Mouse (Mus musculus): ENCODE data around the gene Eef1a1. TPM values are rescaled to one million over a fixed set of nuclear protein-coding genes. Genes with fewer than 3 reads are reported as not detected.
"Not testable (repeated sequence)": the region's sequence is repeated elsewhere in the genome, so short reads cannot be mapped to it uniquely, and the experiment has no call there.

Eef1a1 gene
- polyA plus RNA-seq, 1 experiment from 2014 or later = 4,271 TPM

DNA sequence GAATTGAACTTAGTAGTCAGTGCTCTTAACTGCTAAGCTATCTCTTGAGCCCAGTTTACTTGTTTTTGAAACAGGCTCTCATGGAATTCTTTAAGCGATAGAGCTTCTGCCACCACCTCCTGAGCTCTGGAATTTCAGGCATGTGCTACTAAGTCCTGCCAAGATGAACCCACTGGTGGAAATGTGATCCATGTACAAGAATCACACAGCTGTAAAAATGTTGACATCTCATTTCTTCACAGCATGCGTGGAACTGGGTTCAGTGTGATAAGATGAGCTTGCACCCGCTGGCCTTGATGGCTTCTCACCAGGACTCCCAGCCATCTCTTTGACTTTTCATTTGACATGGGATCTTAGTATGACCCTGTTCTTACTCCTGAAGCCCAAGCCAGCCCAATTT is 11.4 kb upstream of the Eef1a1 start:
- Histone ChIP-seq H3K4me2 (ENCODE audit: low read depth, low read length) (no peak overlapping the region), H3K27ac (ENCODE audit: low read length) (no peak overlapping the region), H3K36me3 (ENCODE audit: control insufficient read depth, insufficient read depth, low read length) (no peaks in the 10 kb centered on the region), H3K9ac (ENCODE audit: low read depth, low read length) (no peak overlapping the region), H3K4me3 (ENCODE audit: low read length) (no peak overlapping the region), H3K9me3 (ENCODE audit: control insufficient read depth, low read length) (no peaks in the 10 kb centered on the region), H3K27me3 (replicated peaks; ENCODE audit: control insufficient read depth, insufficient read depth, low read length) (no peaks in the 10 kb centered on the region), H3K4me1 (ENCODE audit: control insufficient read depth, insufficient read depth, low read length) (peaks cover 8% of the 10 kb centered on the region)
- WGBS = 66% methylated on average over 3 of the region's 3 CpGs
- no peak for ATAC-seq

DNA sequence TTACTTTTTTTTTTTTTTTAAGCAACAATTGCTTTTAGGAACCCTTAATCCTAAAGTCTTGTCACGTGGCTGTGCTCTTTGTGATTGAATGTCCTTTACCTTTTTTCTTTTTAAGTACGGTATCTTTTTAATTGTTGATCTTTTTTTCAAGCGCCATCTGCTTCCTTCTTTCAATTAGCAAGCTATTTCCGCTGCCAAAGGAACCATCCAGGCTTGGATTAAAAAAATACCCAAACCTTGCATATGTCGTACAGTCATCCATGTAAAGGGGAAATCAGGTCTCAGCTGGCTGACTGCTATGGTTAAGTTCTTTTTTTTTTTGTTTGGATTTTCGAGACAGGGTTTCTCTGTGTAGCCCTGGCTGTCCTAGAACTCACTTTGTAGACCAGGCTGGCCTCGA is 4.2 kb upstream of the Eef1a1 start:
- Histone ChIP-seq H3K4me2 (ENCODE audit: low read depth, low read length) (no peak overlapping the region), H3K4me3 (ENCODE audit: low read length) (no peak overlapping the region), H3K4me1 (ENCODE audit: control insufficient read depth, insufficient read depth, low read length) (peaks cover 3% of the 10 kb centered on the region; the same call in 1 of the 2 replicates), H3K27me3 (replicated peaks; ENCODE audit: control insufficient read depth, insufficient read depth, low read length) (no peaks in the 10 kb centered on the region), H3K36me3 (ENCODE audit: control insufficient read depth, insufficient read depth, low read length) (no peaks in the 10 kb centered on the region), H3K27ac (ENCODE audit: low read length) (peak overlapping the region; percentile 91; the same call in 1 of the 2 replicates), H3K9me3 (ENCODE audit: control insufficient read depth, low read length) (no peaks in the 10 kb centered on the region), H3K9ac (ENCODE audit: low read depth, low read length) (no peak overlapping the region)
- WGBS = 90% methylated on average over 7 of the region's 7 CpGs
- ATAC-seq = no peak

DNA sequence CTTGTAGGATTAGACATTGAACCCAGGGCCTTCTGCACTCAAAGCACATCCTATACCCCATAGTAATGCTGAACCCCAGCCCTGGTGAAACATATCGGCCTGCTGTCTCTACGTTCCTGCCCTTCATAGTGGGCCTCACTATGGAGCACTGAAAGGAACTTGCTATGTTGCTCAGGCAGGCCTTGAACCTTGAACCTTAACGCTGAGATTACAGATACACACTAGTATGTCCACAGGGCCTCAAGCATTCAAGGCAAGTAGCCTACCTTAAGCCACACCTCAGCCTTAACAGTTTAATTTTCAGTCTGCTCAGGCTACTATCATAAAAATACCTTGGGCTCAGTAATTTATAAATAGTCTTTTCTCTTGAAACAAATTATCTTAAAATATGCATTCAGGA is 3.3 kb upstream of the Eef1a1 start:
- Histone ChIP-seq H3K4me1 (ENCODE audit: control insufficient read depth, insufficient read depth, low read length) (peaks cover 3% of the 10 kb centered on the region; the same call in 1 of the 2 replicates), H3K9me3 (ENCODE audit: control insufficient read depth, low read length) (no peaks in the 10 kb centered on the region), H3K27ac (ENCODE audit: low read length) (peak overlapping the region; percentile 91), H3K4me3 (ENCODE audit: low read length) (no peak overlapping the region), H3K4me2 (ENCODE audit: low read depth, low read length) (no peak overlapping the region), H3K36me3 (ENCODE audit: control insufficient read depth, insufficient read depth, low read length) (no peaks in the 10 kb centered on the region), H3K9ac (ENCODE audit: low read depth, low read length) (no peak overlapping the region), H3K27me3 (replicated peaks; ENCODE audit: control insufficient read depth, insufficient read depth, low read length) (no peaks in the 10 kb centered on the region)
- ATAC-seq = peak; percentile 92
- 58% methylated on average over 3 of the region's 3 CpGs for WGBS

DNA sequence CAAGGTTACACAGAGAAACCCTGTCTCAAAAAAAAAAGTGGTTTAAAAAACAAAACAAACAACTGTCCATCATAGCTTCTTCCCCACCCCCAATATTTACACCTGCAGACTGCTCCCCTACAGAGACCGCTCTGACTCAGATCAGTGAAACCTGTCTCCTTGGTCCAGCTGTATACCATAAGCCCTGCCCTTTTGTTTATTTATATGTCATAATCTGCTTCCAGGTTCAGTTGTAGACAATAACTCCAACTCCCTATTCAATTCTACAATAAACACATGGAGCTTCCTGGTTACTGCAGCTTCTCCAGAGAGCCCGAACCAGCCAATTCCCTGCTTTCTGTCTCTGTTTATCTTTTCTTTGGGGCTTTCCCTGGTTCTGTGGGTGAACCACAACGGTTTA is 2.2 kb upstream of the Eef1a1 start:
- Histone ChIP-seq H3K4me1 (ENCODE audit: control insufficient read depth, insufficient read depth, low read length) (peaks cover 3% of the 10 kb centered on the region; the same call in 1 of the 2 replicates), H3K27ac (ENCODE audit: low read length) (peak overlapping the region; percentile 17), H3K27me3 (replicated peaks; ENCODE audit: control insufficient read depth, insufficient read depth, low read length) (no peaks in the 10 kb centered on the region), H3K9ac (ENCODE audit: low read depth, low read length) (no peak overlapping the region), H3K4me3 (ENCODE audit: low read length) (no peak overlapping the region), H3K4me2 (ENCODE audit: low read depth, low read length) (no peak overlapping the region), H3K9me3 (ENCODE audit: control insufficient read depth, low read length) (no peaks in the 10 kb centered on the region), H3K36me3 (ENCODE audit: control insufficient read depth, insufficient read depth, low read length) (no peaks in the 10 kb centered on the region)
- 55% methylated on average over 3 of the region's 3 CpGs for WGBS
- ATAC-seq = no peak

DNA sequence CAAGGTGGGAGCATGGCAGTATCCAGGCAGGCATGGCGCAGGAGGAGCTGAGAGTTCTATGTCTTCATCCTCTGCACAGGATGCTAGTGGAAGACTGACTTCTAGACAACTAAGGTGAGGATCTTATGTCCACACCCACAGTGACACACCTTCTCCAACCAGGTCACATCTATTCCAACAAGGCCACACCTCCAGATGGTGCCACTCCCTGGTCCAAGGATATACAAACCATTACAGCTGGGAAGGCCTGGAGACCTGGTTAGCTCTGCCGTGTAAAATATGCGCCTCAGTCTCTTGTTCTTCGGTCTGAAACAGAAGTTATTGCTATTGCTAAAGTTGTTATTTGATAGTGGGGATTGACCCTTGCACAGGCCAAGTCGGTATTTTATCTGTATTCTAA is 930 bp downstream of the Eef1a1 start:
- not testable (repeated sequence) for H3K9me3 ChIP-seq (ENCODE audit: control insufficient read depth, low read length); H3K9ac ChIP-seq (ENCODE audit: low read depth, low read length); H3K4me3 ChIP-seq (ENCODE audit: low read length); H3K27ac ChIP-seq (ENCODE audit: low read length); ATAC-seq; H3K4me2 ChIP-seq (ENCODE audit: low read depth, low read length); H3K4me1 ChIP-seq (ENCODE audit: control insufficient read depth, insufficient read depth, low read length); H3K36me3 ChIP-seq (ENCODE audit: control insufficient read depth, insufficient read depth, low read length); H3K27me3 ChIP-seq (replicated peaks; ENCODE audit: control insufficient read depth, insufficient read depth, low read length)
- 85% methylated on average over 5 of the region's 5 CpGs for WGBS

DNA sequence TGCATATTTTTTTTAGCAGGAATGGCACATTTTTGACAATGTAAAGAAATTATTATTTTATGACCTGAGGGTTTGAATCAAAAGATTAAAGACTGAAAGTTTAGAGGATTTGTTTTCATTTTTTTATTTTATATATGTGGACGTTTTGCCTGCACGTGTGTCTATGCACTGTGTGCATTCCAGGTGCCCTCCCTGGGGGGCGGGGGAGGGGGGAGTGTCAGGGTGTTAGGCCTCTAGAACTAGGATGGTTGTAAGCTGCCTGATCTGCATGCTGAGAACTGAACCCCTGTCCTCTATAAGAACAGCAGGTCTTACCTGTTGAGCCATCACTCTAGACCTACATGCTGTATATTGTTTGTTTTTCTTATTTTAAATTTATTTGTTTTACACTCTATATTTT is 4.3 kb downstream of the Eef1a1 start:
- no peaks in the 10 kb centered on the region for H3K9me3 ChIP-seq (ENCODE audit: control insufficient read depth, low read length)
- H3K9ac ChIP-seq (ENCODE audit: low read depth, low read length) = no peak overlapping the region
- H3K4me3 ChIP-seq (ENCODE audit: low read length) = no peak overlapping the region
- H3K4me1 ChIP-seq (ENCODE audit: control insufficient read depth, insufficient read depth, low read length) = peaks cover 6% of the 10 kb centered on the region
- no peak for ATAC-seq
- WGBS = 80% methylated on average over 3 of the region's 3 CpGs
- H3K27ac ChIP-seq (ENCODE audit: low read length) = no peak overlapping the region
- H3K27me3 ChIP-seq (replicated peaks; ENCODE audit: control insufficient read depth, insufficient read depth, low read length) = no peaks in the 10 kb centered on the region
- no peaks in the 10 kb centered on the region for H3K36me3 ChIP-seq (ENCODE audit: control insufficient read depth, insufficient read depth, low read length)
- H3K4me2 ChIP-seq (ENCODE audit: low read depth, low read length) = no peak overlapping the region

DNA sequence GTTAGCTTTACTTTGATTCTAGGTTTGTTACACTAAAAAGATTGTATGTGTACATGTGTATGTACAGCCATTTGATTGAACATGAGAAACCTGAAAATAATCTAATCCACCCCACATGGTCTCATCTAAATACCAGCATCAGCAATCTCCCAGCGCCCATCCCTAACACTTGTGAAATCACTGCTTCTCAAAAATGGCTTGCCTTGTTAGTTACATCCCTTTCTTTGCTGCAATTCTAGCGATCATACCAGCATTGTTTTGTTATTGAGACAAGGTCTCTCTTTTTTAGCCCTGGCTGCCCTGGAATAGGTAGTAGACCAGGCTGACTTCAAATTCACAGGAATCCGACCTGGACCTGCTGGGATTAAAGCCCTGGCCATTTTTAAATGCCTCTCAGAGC is 6.6 kb downstream of the Eef1a1 start:
- Histone ChIP-seq H3K9me3 (ENCODE audit: control insufficient read depth, low read length) (no peaks in the 10 kb centered on the region), H3K27me3 (replicated peaks; ENCODE audit: control insufficient read depth, insufficient read depth, low read length) (no peaks in the 10 kb centered on the region), H3K27ac (ENCODE audit: low read length) (peak overlapping the region; percentile 99), H3K36me3 (ENCODE audit: control insufficient read depth, insufficient read depth, low read length) (no peaks in the 10 kb centered on the region), H3K4me3 (ENCODE audit: low read length) (peak overlapping the region; percentile 98), H3K4me1 (ENCODE audit: control insufficient read depth, insufficient read depth, low read length) (peaks cover 6% of the 10 kb centered on the region), H3K9ac (ENCODE audit: low read depth, low read length) (peak overlapping the region; percentile 94), H3K4me2 (ENCODE audit: low read depth, low read length) (peak overlapping the region; percentile 54)
- 8% methylated on average over 3 of the region's 3 CpGs for WGBS
- no peak for ATAC-seq

DNA sequence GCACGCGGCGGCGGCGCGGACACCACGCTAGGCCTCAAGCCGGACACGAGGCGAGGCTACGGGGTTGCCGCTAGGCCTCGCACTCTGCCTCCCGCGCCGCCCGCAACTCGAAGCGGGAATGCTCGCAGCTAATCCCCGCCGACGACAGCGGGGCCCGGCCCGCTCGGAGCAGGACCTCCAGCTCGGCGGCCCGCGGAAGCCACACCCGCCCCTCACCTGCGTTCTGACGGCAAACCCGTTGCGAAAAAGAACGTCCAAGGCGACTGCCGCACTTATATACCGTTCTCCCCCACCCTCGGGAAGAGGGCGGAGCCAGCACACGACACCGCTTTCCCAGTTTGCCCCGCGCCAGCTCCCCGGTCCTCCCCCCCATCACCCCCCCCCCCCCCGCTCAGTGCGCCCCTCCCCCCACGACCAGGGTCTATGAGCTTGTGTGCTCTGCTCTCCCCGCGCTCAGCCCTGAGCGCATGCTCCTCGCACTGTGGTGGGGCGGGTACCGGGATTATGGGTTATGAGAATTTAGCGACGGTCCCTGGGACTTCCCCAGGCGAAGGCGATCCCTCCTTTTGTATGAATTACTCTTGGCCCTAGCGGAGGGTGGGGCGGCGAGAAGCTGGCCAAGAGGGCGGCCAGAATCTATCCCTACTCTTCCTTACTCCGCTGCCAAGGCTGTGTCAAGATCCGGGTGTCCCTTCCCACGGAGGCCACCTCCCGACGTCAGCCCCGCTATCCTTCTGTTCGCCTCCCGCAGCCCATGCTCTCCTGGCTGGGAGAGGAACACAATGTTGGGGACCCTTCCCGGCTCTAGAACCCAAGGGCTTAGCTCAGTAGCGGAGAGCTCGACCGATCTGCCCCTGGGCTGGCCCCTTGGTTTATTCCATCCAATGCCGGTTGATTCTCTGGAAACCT is 7.3 kb downstream of the Eef1a1 start:
- H3K4me3 ChIP-seq (ENCODE audit: low read length) = peak overlapping the region; percentile 98
- no peaks in the 10 kb centered on the region for H3K9me3 ChIP-seq (ENCODE audit: control insufficient read depth, low read length)
- H3K9ac ChIP-seq (ENCODE audit: low read depth, low read length) = peak overlapping the region; percentile 100
- H3K4me1 ChIP-seq (ENCODE audit: control insufficient read depth, insufficient read depth, low read length) = peaks cover 6% of the 10 kb centered on the region
- peak overlapping the region; percentile 99 for H3K27ac ChIP-seq (ENCODE audit: low read length)
- H3K4me2 ChIP-seq (ENCODE audit: low read depth, low read length) = peak overlapping the region; percentile 58
- under 1% methylated on average over 74 of the region's 77 CpGs for WGBS
- H3K36me3 ChIP-seq (ENCODE audit: control insufficient read depth, insufficient read depth, low read length) = no peaks in the 10 kb centered on the region
- H3K27me3 ChIP-seq (replicated peaks; ENCODE audit: control insufficient read depth, insufficient read depth, low read length) = no peaks in the 10 kb centered on the region
- peak; percentile 98 for ATAC-seq

DNA sequence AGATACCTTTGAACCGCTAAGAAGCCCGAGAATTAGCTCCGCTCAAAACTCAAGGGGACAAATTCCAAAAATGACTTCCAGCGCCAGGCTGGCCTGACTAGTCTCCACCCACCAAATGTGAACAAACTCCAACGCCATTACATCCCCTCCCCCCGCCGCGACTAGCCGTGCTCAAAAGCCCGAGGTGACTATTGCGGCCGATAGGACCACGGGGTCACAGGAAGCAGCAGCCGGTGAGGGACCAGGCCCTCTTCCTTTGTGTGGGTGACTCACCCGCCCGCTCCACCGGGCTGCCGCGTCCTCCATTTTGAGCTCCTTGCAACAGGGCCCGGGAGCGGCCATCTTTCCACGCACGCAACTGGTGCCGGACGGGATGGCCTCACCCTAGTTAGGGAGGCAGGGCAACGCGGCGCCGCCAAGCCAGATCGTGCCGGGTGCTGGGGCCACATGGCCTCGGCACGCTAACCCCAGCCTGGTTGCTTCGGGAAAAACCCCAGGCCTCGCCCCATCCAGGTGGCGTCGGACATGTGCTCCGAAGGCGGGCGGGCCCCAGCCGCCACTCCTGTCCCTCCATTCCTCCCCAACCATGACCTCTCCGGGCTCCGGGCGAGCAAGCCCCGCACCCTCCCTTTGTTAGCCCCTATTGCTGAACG is 8.1 kb downstream of the Eef1a1 start:
- H3K4me2 ChIP-seq (ENCODE audit: low read depth, low read length) = peak overlapping the region; percentile 58
- peaks cover 6% of the 10 kb centered on the region for H3K4me1 ChIP-seq (ENCODE audit: control insufficient read depth, insufficient read depth, low read length)
- ATAC-seq = peak; percentile 21
- no peaks in the 10 kb centered on the region for H3K27me3 ChIP-seq (replicated peaks; ENCODE audit: control insufficient read depth, insufficient read depth, low read length)
- no peaks in the 10 kb centered on the region for H3K36me3 ChIP-seq (ENCODE audit: control insufficient read depth, insufficient read depth, low read length)
- peak overlapping the region; percentile 99 for H3K27ac ChIP-seq (ENCODE audit: low read length)
- peak overlapping the region; percentile 100 for H3K9ac ChIP-seq (ENCODE audit: low read depth, low read length)
- no peaks in the 10 kb centered on the region for H3K9me3 ChIP-seq (ENCODE audit: control insufficient read depth, low read length)
- peak overlapping the region; percentile 98 for H3K4me3 ChIP-seq (ENCODE audit: low read length)
- under 1% methylated on average over 46 of the region's 46 CpGs for WGBS

All from intestine, embryonic 16.5 days (tissue).